ENCODE assay signal across 7 mouse cellular contexts in genomic region chr16:91841026-91841630, GRCm38 (mm10).
DNase-seq lines count a peak whose midpoint lies in the region; ATAC-seq and TF ChIP-seq lines count a peak whose summit lies in the region.

No protein-coding gene starts in this region.

- TF ChIP-seq CTCF in lung, postnatal 0 days (IDR thresholded peaks at IDR 0.05): no peak
- peak; percentile 8; the same call in 1 of the 2 replicates for TF ChIP-seq CTCF in heart, postnatal 0 days (IDR thresholded peaks at IDR 0.05; ENCODE audit: low read depth)

- H3K4me2 ChIP-seq in lung, postnatal 0 days (replicated peaks; ENCODE audit: low read depth, low read length): no peak overlapping the region
- peak overlapping the region; percentile 6; the same call in 1 of the 2 replicates for H3K4me2 ChIP-seq in heart, postnatal 0 days (ENCODE audit: low read depth, low read length)
- H3K4me2 ChIP-seq in stomach, embryonic 16.5 days (ENCODE audit: low read depth, low read length): no peak overlapping the region

- no peak overlapping the region for H3K27ac ChIP-seq in lung, postnatal 0 days (ENCODE audit: low read length)
- H3K27ac ChIP-seq in heart, postnatal 0 days (ENCODE audit: low read depth): peak overlapping the region; percentile 57
- no peak overlapping the region for H3K27ac ChIP-seq in stomach, embryonic 16.5 days (ENCODE audit: low read length)

- no peaks in the 10 kb centered on the region for H3K36me3 ChIP-seq in lung, postnatal 0 days (ENCODE audit: insufficient read depth, low read length)
- H3K36me3 ChIP-seq in heart, postnatal 0 days (replicated peaks; ENCODE audit: control insufficient read depth, insufficient read depth, low read length): peaks cover 18% of the 10 kb centered on the region; the same call in 1 of the 2 replicates
- H3K36me3 ChIP-seq in stomach, embryonic 16.5 days (ENCODE audit: control insufficient read depth, insufficient read depth, low read length): no peaks in the 10 kb centered on the region

- ATAC-seq in lung, postnatal 0 days: peak; percentile 60
- ATAC-seq in heart, postnatal 0 days (ENCODE audit: insufficient read depth, low read depth): peak; percentile 70
- ATAC-seq in stomach, embryonic 16.5 days (ENCODE audit: insufficient read depth, low FRiP score): 0 out of 2 replicates have a peak, but pooled peaks have one; percentile 31
- no peak for ATAC-seq in cerebellum, adult (ENCODE audit: insufficient number of reproducible peaks, low FRiP score, low TSS enrichment)

- no peak overlapping the region for H3K9ac ChIP-seq in lung, postnatal 0 days (replicated peaks; ENCODE audit: low read depth)
- H3K9ac ChIP-seq in heart, postnatal 0 days (replicated peaks; ENCODE audit: low read depth, low read length): no peak overlapping the region
- no peak overlapping the region for H3K9ac ChIP-seq in stomach, embryonic 16.5 days (ENCODE audit: low read length)

- H3K27me3 ChIP-seq in lung, postnatal 0 days (replicated peaks; ENCODE audit: insufficient read depth, low read length): no peaks in the 10 kb centered on the region
- no peaks in the 10 kb centered on the region for H3K27me3 ChIP-seq in heart, postnatal 0 days (ENCODE audit: control insufficient read depth, insufficient read depth, low read length)
- no peaks in the 10 kb centered on the region for H3K27me3 ChIP-seq in stomach, embryonic 16.5 days (ENCODE audit: control insufficient read depth, insufficient read depth, low read length)

- 0 out of 2 replicates have a peak, but pooled peaks cover 3% of the 10 kb centered on the region for H3K4me1 ChIP-seq in lung, postnatal 0 days (ENCODE audit: insufficient read depth, low read depth, low read length)
- peaks cover 21% of the 10 kb centered on the region; the same call in 1 of the 2 replicates for H3K4me1 ChIP-seq in heart, postnatal 0 days (ENCODE audit: control insufficient read depth, insufficient read depth)
- H3K4me1 ChIP-seq in stomach, embryonic 16.5 days (ENCODE audit: control insufficient read depth, insufficient read depth, low read length): no peaks in the 10 kb centered on the region

- H3K4me3 ChIP-seq in lung, postnatal 0 days (ENCODE audit: low read depth, low read length): no peak overlapping the region
- H3K4me3 ChIP-seq in heart, postnatal 0 days (ENCODE audit: low read depth, low read length): no peak overlapping the region
- no peak overlapping the region for H3K4me3 ChIP-seq in stomach, embryonic 16.5 days (replicated peaks; ENCODE audit: low read length)

- DNase-seq in lung, postnatal 0 days (ENCODE audit: low spot score): peak; percentile 76
- DNase-seq in lung, adult 18-20 months: no peak
- DNase-seq in fibroblast of lung, adult 2 months (ENCODE audit: low read depth): peak; percentile 92
- peak; percentile 57 for DNase-seq in heart, postnatal 0 days (ENCODE audit: low spot score)
- DNase-seq in frontal cortex, postnatal 14 days (ENCODE audit: low spot score in 2 of 2): no peak

- no peaks in the 10 kb centered on the region for H3K9me3 ChIP-seq in lung, postnatal 0 days (ENCODE audit: low read length)
- no peaks in the 10 kb centered on the region for H3K9me3 ChIP-seq in heart, postnatal 0 days (replicated peaks; ENCODE audit: control insufficient read depth, low read length)
- H3K9me3 ChIP-seq in stomach, embryonic 16.5 days (replicated peaks; ENCODE audit: control insufficient read depth, low read length): no peaks in the 10 kb centered on the region

- WGBS in lung, postnatal 0 days: 71% methylated on average over 14 of the region's 14 CpGs
- WGBS in heart, postnatal 0 days: 43% methylated on average over 14 of the region's 14 CpGs
- 77% methylated on average over 14 of the region's 14 CpGs for WGBS in stomach, embryonic 16.5 days

- no peak for TF ChIP-seq EP300 in lung, postnatal 0 days (IDR thresholded peaks at IDR 0.05)
- no peak for TF ChIP-seq EP300 in heart, postnatal 0 days (IDR thresholded peaks at IDR 0.05; ENCODE audit: low read depth)

Comparison
In these comparisons a context has a peak if more than half of its experiments do, and no peak if none do; other contexts are left out.
1. DNase-seq: peak in lung, postnatal 0 days (single experiment), fibroblast of lung, adult 2 months (single experiment) and heart, postnatal 0 days (single experiment); none in lung, adult 18-20 months (0 of 2) and frontal cortex, postnatal 14 days (0 of 2).